Mouse (Mus musculus) activated CD4-positive, CD25-positive, alpha-beta regulatory T cell, adult 4 months (primary cell): ENCODE measurements around the gene Gm10999. TPM values are rescaled to one million over a fixed set of nuclear protein-coding genes. Genes with fewer than 3 reads are reported as not detected.
"Not testable (repeated sequence)": the region's sequence is repeated elsewhere in the genome, so short reads cannot be mapped to it uniquely, and the experiment has no call there.

Source experiments
- ATAC-seq: one replicate; pipeline ENCODE4 v1.8.0; 2017
- polyA plus RNA-seq, 2 experiments: library from polyadenylated mRNA; unstranded; fragments of 100-300 nt; shearing (Covaris generic); gene quantifications; one replicate each; pipeline ENCODE4 v1.2.1; 2017

Gm10999 gene
- polyA plus RNA-seq = not detected

- no peak for ATAC-seq
Observed at GRCm38 (mm10) chr8:129131561-129131960, at the start of gene Gm10999. Gene Gm10999, minus strand, starts transcription at chr8:129131661.

- no peak for ATAC-seq
Observed at GRCm38 (mm10) chr8:129133475-129133874, 2.0 kb upstream of the Gm10999 start.

- not testable (repeated sequence) for ATAC-seq
Observed at GRCm38 (mm10) chr8:129115761-129116160, 15.7 kb downstream of the Gm10999 start.

Other genes starting within 250 kb of the Gm10999 start
- gene Ccdc7a, start 66.1 kb downstream of the Gm10999 start, polyA plus RNA-seq = 1 to 10 TPM in 1 of 2 experiments, not detected in 1; 1.7 TPM
- not detected for gene Ccdc7b, start 64.5 kb downstream of the Gm10999 start, polyA plus RNA-seq
- 10 to 100 TPM; 16.6 to 34.4 TPM for gene 2610044O15Rik8, start 102.7 kb upstream of the Gm10999 start, polyA plus RNA-seq